25 mouse cellular contexts compared by ENCODE assay signal in the genomic region with DNA sequence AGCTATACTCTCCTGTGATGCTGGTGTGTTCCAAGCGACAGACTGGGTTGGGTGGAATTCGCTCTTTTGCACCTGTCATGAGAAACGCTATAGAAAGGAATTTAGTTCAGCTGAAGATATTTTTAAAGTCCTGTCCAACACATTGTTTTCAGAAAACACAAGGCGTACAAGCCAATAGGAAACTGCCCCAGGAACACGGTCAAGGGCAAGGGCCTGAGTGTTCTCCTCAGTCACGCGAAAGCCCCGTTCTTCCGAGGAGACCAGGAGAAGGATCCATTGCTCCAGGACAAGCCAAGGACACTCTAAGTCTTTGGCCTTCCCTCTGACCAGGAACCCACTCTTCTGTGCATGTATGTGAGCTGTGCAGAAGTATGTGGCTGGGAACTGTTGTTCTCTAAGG. TPM values are rescaled to one million over a fixed set of nuclear protein-coding genes. Genes with fewer than 3 reads are reported as not detected.
DNase-seq lines count a peak whose midpoint lies in the region; ATAC-seq lines count a peak whose summit lies in the region.
"Had no signal": no experiment of that assay in that cellular context is flagged by ENCODE, and none has a peak within 500 bp of the region (broad histone marks: within the 10 kb centered on the region; RNA-seq: fewer than 3 reads in every experiment).

No protein-coding gene starts in this region.

- no peak for ATAC-seq in forebrain, embryonic 12.5 days (ENCODE audit: low FRiP score)
- ATAC-seq in hindbrain, embryonic 15.5 days (ENCODE audit: low FRiP score, low read depth), result no peak
- ATAC-seq in hindbrain, embryonic 12.5 days (ENCODE audit: low FRiP score), result no peak
- no peak for ATAC-seq in midbrain, embryonic 11.5 days (ENCODE audit: low FRiP score)
- ATAC-seq in midbrain, embryonic 13.5 days, result no peak
- ATAC-seq: activated CD4-positive, CD25-positive, alpha-beta regulatory T cell, adult 4 months; intestine, embryonic 15.5 days had no signal

- peaks cover 21% of the 10 kb centered on the region for H3K27me3 ChIP-seq in forebrain, embryonic 10.5 days (ENCODE audit: poor library complexity, severe bottlenecking)
- 0 out of 2 replicates have a peak, but pooled peaks cover 6% of the 10 kb centered on the region for H3K27me3 ChIP-seq in forebrain, embryonic 12.5 days
- no peaks in the 10 kb centered on the region for H3K27me3 ChIP-seq in hindbrain, embryonic 15.5 days
- H3K27me3 ChIP-seq in hindbrain, embryonic 12.5 days, result no peaks in the 10 kb centered on the region
- no peaks in the 10 kb centered on the region for H3K27me3 ChIP-seq in midbrain, embryonic 11.5 days (ENCODE audit: control insufficient read depth, insufficient read depth, low read length)
- H3K27me3 ChIP-seq in midbrain, embryonic 13.5 days, result no peaks in the 10 kb centered on the region
- H3K27me3 ChIP-seq: embryonic facial prominence, embryonic 12.5 days; embryonic facial prominence, embryonic 15.5 days; heart, embryonic 13.5 days; hindbrain, embryonic 13.5 days; intestine, embryonic 15.5 days had no signal

- H3K27ac ChIP-seq in forebrain, embryonic 10.5 days, result peak overlapping the region; percentile 51; the same call in 1 of the 2 replicates
- H3K27ac ChIP-seq in forebrain, embryonic 12.5 days, result no peak overlapping the region
- H3K27ac ChIP-seq in hindbrain, embryonic 15.5 days (replicated peaks), result peak overlapping the region; percentile 66; the same call in 1 of the 2 replicates
- no peak overlapping the region for H3K27ac ChIP-seq in hindbrain, embryonic 12.5 days
- H3K27ac ChIP-seq in midbrain, embryonic 11.5 days (ENCODE audit: low read depth, low read length), result no peak overlapping the region; the same call in 1 of the 2 replicates
- H3K27ac ChIP-seq in midbrain, embryonic 13.5 days, result no peak overlapping the region; the same call in 1 of the 2 replicates
- H3K27ac ChIP-seq: embryonic facial prominence, embryonic 15.5 days; heart, adult 2 months; heart, embryonic 10.5 days; heart, embryonic 13.5 days; intestine, embryonic 15.5 days had no signal

- H3K9ac ChIP-seq in forebrain, embryonic 12.5 days, result no peak overlapping the region
- no peak overlapping the region for H3K9ac ChIP-seq in hindbrain, embryonic 15.5 days
- H3K9ac ChIP-seq in hindbrain, embryonic 12.5 days, result no peak overlapping the region
- no peak overlapping the region for H3K9ac ChIP-seq in midbrain, embryonic 11.5 days (ENCODE audit: low read length)
- no peak overlapping the region for H3K9ac ChIP-seq in midbrain, embryonic 13.5 days (replicated peaks)
- H3K9ac ChIP-seq: embryonic facial prominence, embryonic 12.5 days; embryonic facial prominence, embryonic 15.5 days; heart, embryonic 13.5 days; hindbrain, embryonic 13.5 days; intestine, embryonic 15.5 days had no signal

- H3K9me3 ChIP-seq in forebrain, embryonic 10.5 days, result 0 out of 2 replicates have a peak, but pooled peaks cover 4% of the 10 kb centered on the region
- peaks cover 3% of the 10 kb centered on the region; the same call in 1 of the 2 replicates for H3K9me3 ChIP-seq in forebrain, embryonic 12.5 days
- H3K9me3 ChIP-seq in hindbrain, embryonic 15.5 days, result no peaks in the 10 kb centered on the region
- H3K9me3 ChIP-seq in hindbrain, embryonic 12.5 days (replicated peaks), result no peaks in the 10 kb centered on the region
- no peaks in the 10 kb centered on the region for H3K9me3 ChIP-seq in midbrain, embryonic 11.5 days (ENCODE audit: control insufficient read depth, low read length)
- no peaks in the 10 kb centered on the region for H3K9me3 ChIP-seq in midbrain, embryonic 13.5 days
- H3K9me3 ChIP-seq: embryonic facial prominence, embryonic 12.5 days; embryonic facial prominence, embryonic 15.5 days; heart, embryonic 10.5 days; heart, embryonic 13.5 days; hindbrain, embryonic 13.5 days; intestine, embryonic 15.5 days had no signal

- peaks cover 54% of the 10 kb centered on the region for H3K4me1 ChIP-seq in forebrain, embryonic 10.5 days
- peaks cover 17% of the 10 kb centered on the region for H3K4me1 ChIP-seq in forebrain, embryonic 12.5 days
- H3K4me1 ChIP-seq in hindbrain, embryonic 15.5 days (replicated peaks), result peaks cover 18% of the 10 kb centered on the region
- peaks cover 8% of the 10 kb centered on the region for H3K4me1 ChIP-seq in hindbrain, embryonic 12.5 days
- peaks cover 14% of the 10 kb centered on the region for H3K4me1 ChIP-seq in midbrain, embryonic 11.5 days (ENCODE audit: control insufficient read depth, insufficient read depth, low read length)
- H3K4me1 ChIP-seq in midbrain, embryonic 13.5 days (replicated peaks), result peaks cover 18% of the 10 kb centered on the region
- H3K4me1 ChIP-seq: embryonic facial prominence, embryonic 15.5 days; heart, embryonic 10.5 days; heart, embryonic 13.5 days; intestine, embryonic 15.5 days had no signal

- H3K4me2 ChIP-seq in forebrain, embryonic 12.5 days, result no peak overlapping the region
- no peak overlapping the region for H3K4me2 ChIP-seq in hindbrain, embryonic 15.5 days
- H3K4me2 ChIP-seq in hindbrain, embryonic 12.5 days (replicated peaks), result no peak overlapping the region
- no peak overlapping the region for H3K4me2 ChIP-seq in midbrain, embryonic 11.5 days
- no peak overlapping the region for H3K4me2 ChIP-seq in midbrain, embryonic 13.5 days (replicated peaks)
- H3K4me2 ChIP-seq: embryonic facial prominence, embryonic 12.5 days; embryonic facial prominence, embryonic 15.5 days; heart, embryonic 13.5 days; hindbrain, embryonic 13.5 days; intestine, embryonic 15.5 days had no signal

- intact Hi-C loops in left cerebral cortex, postnatal 10 days (cut with DNase I), result loop anchor here (5.0 kb wide), 2 partner anchors 151 to 341 kb away; a partner anchor contains a TSS

- no peak for DNase-seq in forebrain, embryonic 10.5 days (ENCODE audit: extremely low spot score, low spot score)
- DNase-seq in midbrain, embryonic 11.5 days (ENCODE audit: low spot score, missing footprints), result peak; percentile 91
- DNase-seq in cerebellum, postnatal 36 days, result no peak
- DNase-seq in left cerebral cortex, postnatal 10 days (ENCODE audit: extremely low spot score in 1 of 2, low spot score in 2 of 2), result no peak
- DNase-seq: adrenal gland, adult 8-10 months; adrenal gland, postnatal 25 days; cerebellum, adult 18-20 months; cerebellum, adult 9-10 months; cerebellum, postnatal 14 days; gastrocnemius, postnatal 10 days; gastrocnemius, postnatal 36 days; heart, adult 2 months; heart, postnatal 14 days; heart, postnatal 4 days had no signal

- WGBS in forebrain, embryonic 10.5 days, result 74% methylated on average over 9 of the region's 9 CpGs
- WGBS in forebrain, embryonic 12.5 days, result 58% methylated on average over 9 of the region's 9 CpGs
- WGBS in hindbrain, embryonic 15.5 days, result 51% methylated on average over 9 of the region's 9 CpGs
- 55% methylated on average over 9 of the region's 9 CpGs for WGBS in hindbrain, embryonic 12.5 days
- 55% methylated on average over 9 of the region's 9 CpGs for WGBS in midbrain, embryonic 11.5 days
- 55% methylated on average over 9 of the region's 9 CpGs for WGBS in midbrain, embryonic 13.5 days

- no peaks in the 10 kb centered on the region for H3K36me3 ChIP-seq in forebrain, embryonic 10.5 days (replicated peaks)
- no peaks in the 10 kb centered on the region for H3K36me3 ChIP-seq in forebrain, embryonic 12.5 days (replicated peaks)
- H3K36me3 ChIP-seq in hindbrain, embryonic 15.5 days, result no peaks in the 10 kb centered on the region
- no peaks in the 10 kb centered on the region for H3K36me3 ChIP-seq in hindbrain, embryonic 12.5 days
- no peaks in the 10 kb centered on the region for H3K36me3 ChIP-seq in midbrain, embryonic 11.5 days (ENCODE audit: control insufficient read depth, insufficient read depth, low read length)
- no peaks in the 10 kb centered on the region for H3K36me3 ChIP-seq in midbrain, embryonic 13.5 days
- H3K36me3 ChIP-seq: embryonic facial prominence, embryonic 12.5 days; embryonic facial prominence, embryonic 15.5 days; heart, embryonic 10.5 days; heart, embryonic 13.5 days; hindbrain, embryonic 13.5 days; intestine, embryonic 15.5 days had no signal

- no peak overlapping the region for H3K4me3 ChIP-seq in forebrain, embryonic 10.5 days
- no peak overlapping the region for H3K4me3 ChIP-seq in forebrain, embryonic 12.5 days (replicated peaks)
- H3K4me3 ChIP-seq in hindbrain, embryonic 15.5 days, result no peak overlapping the region
- no peak overlapping the region for H3K4me3 ChIP-seq in hindbrain, embryonic 12.5 days
- no peak overlapping the region for H3K4me3 ChIP-seq in midbrain, embryonic 11.5 days (ENCODE audit: low read depth, low read length)
- H3K4me3 ChIP-seq in midbrain, embryonic 13.5 days (replicated peaks), result no peak overlapping the region
- H3K4me3 ChIP-seq: embryonic facial prominence, embryonic 12.5 days; embryonic facial prominence, embryonic 15.5 days; heart, adult 2 months; heart, embryonic 10.5 days; heart, embryonic 13.5 days; hindbrain, embryonic 13.5 days; intestine, embryonic 15.5 days had no signal

RNA-seq across cellular contexts. Expression of a gene that starts 17.6 kb away (rescaled TPM):
- polyA plus RNA-seq in forebrain, embryonic 10.5 days (2016; fragmentation: Nextera tagmentation; extraction: Ambion mirVana), result 71.4 and 71.9 TPM in 2 replicates
- 58.7 and 67.8 TPM in 2 replicates for polyA plus RNA-seq in forebrain, embryonic 12.5 days (2016; fragmentation: Nextera tagmentation; extraction: Ambion mirVana)
- 62.1 and 68.5 TPM in 2 replicates for polyA plus RNA-seq in hindbrain, embryonic 15.5 days (2015; fragmentation: Nextera tagmentation; extraction: Ambion mirVana)
- polyA plus RNA-seq in hindbrain, embryonic 12.5 days (2016; fragmentation: Nextera tagmentation; extraction: Ambion mirVana), result 63.6 and 67.7 TPM in 2 replicates
- 59.3 and 63.0 TPM in 2 replicates for polyA plus RNA-seq in midbrain, embryonic 11.5 days (2014; fragmentation: Nextera tagmentation; extraction: Ambion mirVana)
- 65.2 and 70.3 TPM in 2 replicates for polyA plus RNA-seq in midbrain, embryonic 13.5 days (2015; fragmentation: Nextera tagmentation; extraction: Ambion mirVana)
- 10 to 100 TPM; 28.7 to 33.6 TPM for total RNA-seq in left cerebral cortex, postnatal 10 days (2021)

RNA-seq across cellular contexts. Expression of a gene that starts 19.7 kb away (rescaled TPM):
- 1.1 and 2.5 TPM in 2 replicates for polyA plus RNA-seq in forebrain, embryonic 10.5 days (2016; fragmentation: Nextera tagmentation; extraction: Ambion mirVana)
- 0.19 and 0.82 TPM in 2 replicates for polyA plus RNA-seq in forebrain, embryonic 12.5 days (2016; fragmentation: Nextera tagmentation; extraction: Ambion mirVana)
- polyA plus RNA-seq in hindbrain, embryonic 15.5 days (2015; fragmentation: Nextera tagmentation; extraction: Ambion mirVana), result 0.23 and 1.4 TPM in 2 replicates
- 0.31 and 0.65 TPM in 2 replicates for polyA plus RNA-seq in hindbrain, embryonic 12.5 days (2016; fragmentation: Nextera tagmentation; extraction: Ambion mirVana)
- polyA plus RNA-seq in midbrain, embryonic 11.5 days (2014; fragmentation: Nextera tagmentation; extraction: Ambion mirVana), result 0.74 and 0.94 TPM in 2 replicates
- polyA plus RNA-seq in midbrain, embryonic 13.5 days (2015; fragmentation: Nextera tagmentation; extraction: Ambion mirVana), result 0.05 and 0.11 TPM in 2 replicates
- total RNA-seq in left cerebral cortex, postnatal 10 days (2021), result under 1 TPM; 0.39 to 0.43 TPM

Comparison
In these comparisons a context has a peak if more than half of its experiments do, and no peak if none do; other contexts are left out.
1. H3K27ac ChIP-seq: peak in forebrain, embryonic 10.5 days (single experiment) and hindbrain, embryonic 15.5 days (single experiment); none in forebrain, embryonic 12.5 days (single experiment), hindbrain, embryonic 12.5 days (single experiment), midbrain, embryonic 11.5 days (single experiment) and midbrain, embryonic 13.5 days (single experiment).